Mouse (Mus musculus) embryonic fibroblast, embryonic 13.5 days (primary cell): Measurements from ENCODE around the gene Brip1.

Experiments
- CTCF ChIP-seq: IDR thresholded peaks from 2 replicates; pipeline ENCODE4 v1.5.1; 2011; ENCODE audit warnings: mild to moderate bottlenecking, control low read depth, low read length, moderate library complexity, borderline replicate concordance; ENCODE audit not compliant: insufficient read depth
- POLR2A ChIP-seq: IDR thresholded peaks from 2 replicates; pipeline ENCODE4 v1.6.1; 2011; ENCODE audit warnings: low read depth, mild to moderate bottlenecking, control low read depth, low read length, moderate library complexity

GRCm38 (mm10) chr11:86022439-86022838, 178.6 kb downstream of the Brip1 start:
- TF ChIP-seq POLR2A (no peak), CTCF (no peak)
